Mouse (Mus musculus): ENCODE data around the gene Mtrex. TPM values are rescaled to one million over a fixed set of nuclear protein-coding genes. Genes with fewer than 3 reads are reported as not detected.

Gene Mtrex
- polyA plus RNA-seq, 1 experiment from 2014 or later = 83.0 TPM

DNA sequence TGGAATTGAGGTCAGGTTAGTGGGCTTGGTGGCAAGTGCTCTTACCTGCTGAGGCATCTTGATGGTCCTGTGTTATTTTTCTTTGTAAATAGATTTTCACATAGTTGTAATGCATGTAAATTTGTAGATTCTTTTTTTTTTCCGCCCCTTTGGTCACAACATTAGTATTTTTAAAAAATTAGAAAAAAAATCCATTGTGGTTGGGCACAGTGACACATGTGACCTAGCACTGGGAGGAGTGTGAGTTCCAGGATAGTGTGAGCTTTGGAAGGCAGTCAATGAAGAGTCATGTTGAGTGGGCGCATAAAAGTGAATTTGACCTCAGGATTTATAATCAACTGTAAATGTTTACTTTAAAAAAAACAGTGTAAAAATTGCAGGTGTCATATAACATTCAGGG lies 66.8 kb downstream of the Mtrex start:
- H3K4me2 ChIP-seq = no peak overlapping the region
- no peak overlapping the region for H3K27ac ChIP-seq (ENCODE audit: low read depth)
- H3K4me3 ChIP-seq (ENCODE audit: low read depth, low read length) = no peak overlapping the region
- ATAC-seq (ENCODE audit: insufficient read depth) = no peak
- no peak for TF ChIP-seq CTCF (IDR thresholded peaks at IDR 0.05; ENCODE audit: low read depth)
- H3K4me1 ChIP-seq (ENCODE audit: insufficient read depth) = 0 out of 2 replicates have a peak, but pooled peaks cover 2% of the 10 kb centered on the region
- no peaks in the 10 kb centered on the region for H3K27me3 ChIP-seq (ENCODE audit: insufficient read depth, low read length)
- H3K9me3 ChIP-seq (ENCODE audit: low read depth, low read length) = no peaks in the 10 kb centered on the region; the same call in 1 of the 2 replicates
- H3K36me3 ChIP-seq (ENCODE audit: insufficient read depth) = peaks cover 49% of the 10 kb centered on the region
- H3K9ac ChIP-seq = no peak overlapping the region
- peak; percentile 15 for DNase-seq
- WGBS = 70% methylated on average over 2 of the region's 2 CpGs

DNA sequence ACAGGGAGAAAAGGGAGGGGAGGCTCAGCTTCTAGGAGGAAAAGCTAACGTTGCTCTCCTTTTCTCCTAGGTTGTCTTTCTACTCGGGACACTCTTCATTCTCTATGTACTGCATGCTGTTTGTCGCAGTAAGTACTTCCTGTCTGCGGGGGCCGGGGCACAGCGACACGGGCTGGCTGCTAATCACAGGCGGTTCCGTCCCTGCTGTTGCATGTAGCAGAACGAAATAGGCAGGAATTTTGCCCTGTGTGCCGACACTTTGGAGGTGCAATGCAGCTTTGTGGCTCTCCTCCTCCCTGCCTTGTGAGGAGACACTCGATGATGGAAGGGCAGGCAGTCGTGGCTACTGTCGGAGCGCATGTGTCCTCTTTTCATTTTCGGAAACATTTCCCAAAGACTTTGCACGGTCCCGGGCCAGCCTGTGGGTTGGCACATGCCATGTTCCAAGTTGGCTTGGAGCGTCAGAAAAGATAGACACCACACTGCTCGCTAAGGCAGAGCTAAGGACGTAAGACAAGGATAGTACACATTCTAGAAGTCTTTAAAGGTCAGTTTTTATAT lies 67.5 kb downstream of the Mtrex start:
- Histone ChIP-seq H3K4me3 (ENCODE audit: low read depth, low read length) (no peak overlapping the region), H3K9me3 (ENCODE audit: low read depth, low read length) (no peaks in the 10 kb centered on the region; the same call in 1 of the 2 replicates), H3K27me3 (ENCODE audit: insufficient read depth, low read length) (no peaks in the 10 kb centered on the region), H3K4me2 (no peak overlapping the region), H3K36me3 (ENCODE audit: insufficient read depth) (peaks cover 43% of the 10 kb centered on the region), H3K9ac (no peak overlapping the region), H3K4me1 (ENCODE audit: insufficient read depth) (0 out of 2 replicates have a peak, but pooled peaks cover 2% of the 10 kb centered on the region), H3K27ac (ENCODE audit: low read depth) (no peak overlapping the region)
- DNase-seq (no peak), ATAC-seq (ENCODE audit: insufficient read depth) (no peak)
- TF ChIP-seq CTCF (IDR thresholded peaks at IDR 0.05; ENCODE audit: low read depth) = no peak
- 82% methylated on average over 21 of the region's 21 CpGs for WGBS

- no peak overlapping the region for H3K4me3 ChIP-seq (ENCODE audit: low read depth, low read length)
- WGBS = 83% methylated on average over 7 of the region's 7 CpGs
- no peak for DNase-seq
- H3K27me3 ChIP-seq (ENCODE audit: insufficient read depth, low read length) = no peaks in the 10 kb centered on the region
- H3K9me3 ChIP-seq (ENCODE audit: low read depth, low read length) = no peaks in the 10 kb centered on the region; the same call in 1 of the 2 replicates
- H3K36me3 ChIP-seq (ENCODE audit: insufficient read depth) = peaks cover 33% of the 10 kb centered on the region
- TF ChIP-seq CTCF (IDR thresholded peaks at IDR 0.05; ENCODE audit: low read depth) = no peak
- no peak overlapping the region for H3K27ac ChIP-seq (ENCODE audit: low read depth)
- no peak overlapping the region for H3K4me2 ChIP-seq
- H3K4me1 ChIP-seq (ENCODE audit: insufficient read depth) = 0 out of 2 replicates have a peak, but pooled peaks cover 2% of the 10 kb centered on the region
- H3K9ac ChIP-seq = no peak overlapping the region
- no peak for ATAC-seq (ENCODE audit: insufficient read depth)
These were observed 69.3 kb downstream of the Mtrex start for GRCm38 (mm10) chr13:112857921-112858320.

GRCm38 (mm10) chr13:112854402-112854801 lies 72.8 kb downstream of the Mtrex start:
- Histone ChIP-seq H3K9me3 (ENCODE audit: low read depth, low read length) (no peaks in the 10 kb centered on the region), H3K36me3 (ENCODE audit: insufficient read depth) (peaks cover 14% of the 10 kb centered on the region; the same call in 1 of the 2 replicates), H3K4me1 (ENCODE audit: insufficient read depth) (no peaks in the 10 kb centered on the region), H3K9ac (no peak overlapping the region), H3K27me3 (ENCODE audit: insufficient read depth, low read length) (no peaks in the 10 kb centered on the region), H3K4me2 (no peak overlapping the region), H3K4me3 (ENCODE audit: low read depth, low read length) (no peak overlapping the region), H3K27ac (ENCODE audit: low read depth) (no peak overlapping the region)
- peak; percentile 23 for DNase-seq
- TF ChIP-seq CTCF (IDR thresholded peaks at IDR 0.05; ENCODE audit: low read depth) = peak; percentile 16; the same call in 1 of the 2 replicates
- WGBS = 61% methylated on average over 6 of the region's 6 CpGs
- ATAC-seq (ENCODE audit: insufficient read depth) = no peak

GRCm38 (mm10) chr13:112853710-112854316 lies 73.4 kb downstream of the Mtrex start:
- no peak for DNase-seq
- ATAC-seq (ENCODE audit: insufficient read depth) = no peak
- TF ChIP-seq CTCF (IDR thresholded peaks at IDR 0.05; ENCODE audit: low read depth) = no peak
- Histone ChIP-seq H3K4me1 (ENCODE audit: insufficient read depth) (no peaks in the 10 kb centered on the region), H3K27me3 (ENCODE audit: insufficient read depth, low read length) (no peaks in the 10 kb centered on the region), H3K4me2 (no peak overlapping the region), H3K36me3 (ENCODE audit: insufficient read depth) (peaks cover 14% of the 10 kb centered on the region; the same call in 1 of the 2 replicates), H3K4me3 (ENCODE audit: low read depth, low read length) (no peak overlapping the region), H3K9me3 (ENCODE audit: low read depth, low read length) (no peaks in the 10 kb centered on the region), H3K27ac (ENCODE audit: low read depth) (no peak overlapping the region), H3K9ac (no peak overlapping the region)
- 73% methylated on average over 17 of the region's 17 CpGs for WGBS

DNA sequence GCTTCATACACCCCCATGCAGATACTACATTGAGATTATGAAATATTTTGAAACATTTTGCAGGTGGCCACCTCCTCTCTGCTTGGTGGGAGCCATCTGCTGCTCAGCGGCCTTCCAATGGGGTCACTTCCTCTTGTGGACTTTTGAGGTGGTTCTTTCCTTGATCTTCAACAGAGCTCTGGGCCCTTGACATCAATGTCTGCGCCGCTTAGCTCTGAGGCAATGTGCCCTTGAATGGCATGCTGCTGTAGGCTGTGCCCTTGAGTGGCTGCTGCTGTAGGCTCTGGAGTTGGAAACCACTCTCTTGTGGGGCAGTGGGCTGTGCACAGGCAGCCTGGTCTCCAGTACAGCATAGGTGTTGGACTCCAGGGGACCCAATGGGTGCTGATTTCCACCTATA lies 81.3 kb downstream of the Mtrex start:
- Histone ChIP-seq H3K4me3 (ENCODE audit: low read depth, low read length) (no peak overlapping the region), H3K9ac (no peak overlapping the region), H3K4me2 (no peak overlapping the region), H3K4me1 (ENCODE audit: insufficient read depth) (no peaks in the 10 kb centered on the region), H3K27ac (ENCODE audit: low read depth) (no peak overlapping the region), H3K36me3 (ENCODE audit: insufficient read depth) (peaks cover 14% of the 10 kb centered on the region; the same call in 1 of the 2 replicates), H3K27me3 (ENCODE audit: insufficient read depth, low read length) (no peaks in the 10 kb centered on the region), H3K9me3 (ENCODE audit: low read depth, low read length) (no peaks in the 10 kb centered on the region)
- ATAC-seq (ENCODE audit: insufficient read depth) (no peak), DNase-seq (no peak)
- no peak for TF ChIP-seq CTCF (IDR thresholded peaks at IDR 0.05; ENCODE audit: low read depth)
- 92% methylated on average over 3 of the region's 3 CpGs for WGBS

- no peaks in the 10 kb centered on the region for H3K9me3 ChIP-seq (ENCODE audit: low read depth, low read length)
- H3K9ac ChIP-seq = no peak overlapping the region
- H3K4me3 ChIP-seq (ENCODE audit: low read depth, low read length) = no peak overlapping the region
- 79% methylated on average over 16 of the region's 16 CpGs for WGBS
- H3K27ac ChIP-seq (ENCODE audit: low read depth) = peak overlapping the region; percentile 15; the same call in 1 of the 2 replicates
- no peak overlapping the region for H3K4me2 ChIP-seq
- peaks cover 12% of the 10 kb centered on the region; the same call in 1 of the 2 replicates for H3K36me3 ChIP-seq (ENCODE audit: insufficient read depth)
- no peak for TF ChIP-seq CTCF (IDR thresholded peaks at IDR 0.05; ENCODE audit: low read depth)
- no peaks in the 10 kb centered on the region for H3K4me1 ChIP-seq (ENCODE audit: insufficient read depth)
- no peaks in the 10 kb centered on the region for H3K27me3 ChIP-seq (ENCODE audit: insufficient read depth, low read length)
- ATAC-seq (ENCODE audit: insufficient read depth) (no peak), DNase-seq (no peak)
These were observed 86.7 kb downstream of the Mtrex start for GRCm38 (mm10) chr13:112840241-112841087.
